Mouse (Mus musculus): ENCODE results near the gene Zfp580. TPM values are rescaled to one million over a fixed set of nuclear protein-coding genes. Genes with fewer than 3 reads are reported as not detected.
"Not testable (repeated sequence)": the region's sequence is repeated elsewhere in the genome, so short reads cannot be mapped to it uniquely, and the experiment has no call there.

The Zfp580 gene
- polyA plus RNA-seq (2015; fragmentation: Nextera tagmentation; extraction: Ambion mirVana): 15.8 and 16.9 TPM in 2 replicates

- Histone ChIP-seq H3K9me3 (ENCODE audit: control insufficient read depth) (no peaks in the 10 kb centered on the region), H3K27ac (ENCODE audit: low read depth, low read length) (no peak within 1 kb of the TSS), H3K4me3 (ENCODE audit: low read depth, low read length) (peak within 1 kb of the TSS; percentile 57), H3K4me1 (replicated peaks; ENCODE audit: control insufficient read depth, insufficient read depth, low read length) (no peaks in the 10 kb centered on the region), H3K4me2 (replicated peaks; ENCODE audit: low read depth) (peak within 1 kb of the TSS; percentile 89), H3K27me3 (replicated peaks; ENCODE audit: control insufficient read depth, insufficient read depth, low read length) (peaks cover 48% of the 10 kb centered on the region), H3K36me3 (ENCODE audit: control insufficient read depth, insufficient read depth) (no peaks in the 10 kb centered on the region), H3K9ac (ENCODE audit: low read depth, low read length) (peak within 1 kb of the TSS; percentile 60)
- ATAC-seq: peak; percentile 68
- 1% methylated on average over 65 of the region's 65 CpGs for WGBS
- no peak for TF ChIP-seq CTCF (IDR thresholded peaks at IDR 0.05; ENCODE audit: low read depth)
Measured at GRCm38 (mm10) chr7:5051193-5052192, at the start of gene Zfp580. Gene Zfp580 (plus strand): TSS chr7:5051538.

DNA sequence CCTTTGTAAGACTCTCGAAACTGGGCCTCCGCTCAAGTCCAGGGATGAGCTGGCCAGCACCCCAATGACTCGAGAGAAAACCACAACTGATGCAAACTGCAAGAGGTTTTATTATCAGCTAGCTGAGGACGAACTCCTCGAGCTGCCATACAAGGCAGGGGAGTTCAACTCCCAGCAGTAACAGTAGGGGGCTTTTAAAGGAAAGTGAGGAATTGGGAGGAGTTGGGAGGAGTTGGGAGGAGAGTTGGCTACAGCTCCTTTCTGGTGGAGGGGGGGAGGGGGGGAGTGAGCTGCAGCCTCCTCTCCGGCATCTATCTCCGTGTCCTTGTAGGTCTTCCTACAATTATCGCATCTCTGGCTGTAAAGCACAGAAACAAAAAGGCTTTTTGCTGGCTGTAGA is 48.5 kb upstream of the Zfp580 start:
- H3K9me3 ChIP-seq (ENCODE audit: control insufficient read depth); H3K4me1 ChIP-seq (replicated peaks; ENCODE audit: control insufficient read depth, insufficient read depth, low read length); H3K9ac ChIP-seq (ENCODE audit: low read depth, low read length); H3K36me3 ChIP-seq (ENCODE audit: control insufficient read depth, insufficient read depth); H3K27me3 ChIP-seq (replicated peaks; ENCODE audit: control insufficient read depth, insufficient read depth, low read length); H3K27ac ChIP-seq (ENCODE audit: low read depth, low read length); H3K4me2 ChIP-seq (replicated peaks; ENCODE audit: low read depth); ATAC-seq; H3K4me3 ChIP-seq (ENCODE audit: low read depth, low read length): not testable (repeated sequence)
- 70% methylated on average over 8 of the region's 8 CpGs for WGBS

- H3K4me3 ChIP-seq (ENCODE audit: low read depth, low read length): no peak overlapping the region
- peak; percentile 30; the same call in 1 of the 2 replicates for TF ChIP-seq CTCF (IDR thresholded peaks at IDR 0.05; ENCODE audit: low read depth)
- H3K9me3 ChIP-seq (ENCODE audit: control insufficient read depth): no peaks in the 10 kb centered on the region
- no peaks in the 10 kb centered on the region for H3K4me1 ChIP-seq (replicated peaks; ENCODE audit: control insufficient read depth, insufficient read depth, low read length)
- H3K9ac ChIP-seq (ENCODE audit: low read depth, low read length): no peak overlapping the region
- no peak overlapping the region for H3K4me2 ChIP-seq (replicated peaks; ENCODE audit: low read depth)
- no peak for ATAC-seq
- 94% methylated on average over 26 of the region's 26 CpGs for WGBS
- no peak overlapping the region for H3K27ac ChIP-seq (ENCODE audit: low read depth, low read length)
- H3K27me3 ChIP-seq (replicated peaks; ENCODE audit: control insufficient read depth, insufficient read depth, low read length): no peaks in the 10 kb centered on the region
- peaks cover 59% of the 10 kb centered on the region for H3K36me3 ChIP-seq (ENCODE audit: control insufficient read depth, insufficient read depth)
Measured at GRCm38 (mm10) chr7:5008229-5008628, 43.1 kb upstream of the Zfp580 start.

DNA sequence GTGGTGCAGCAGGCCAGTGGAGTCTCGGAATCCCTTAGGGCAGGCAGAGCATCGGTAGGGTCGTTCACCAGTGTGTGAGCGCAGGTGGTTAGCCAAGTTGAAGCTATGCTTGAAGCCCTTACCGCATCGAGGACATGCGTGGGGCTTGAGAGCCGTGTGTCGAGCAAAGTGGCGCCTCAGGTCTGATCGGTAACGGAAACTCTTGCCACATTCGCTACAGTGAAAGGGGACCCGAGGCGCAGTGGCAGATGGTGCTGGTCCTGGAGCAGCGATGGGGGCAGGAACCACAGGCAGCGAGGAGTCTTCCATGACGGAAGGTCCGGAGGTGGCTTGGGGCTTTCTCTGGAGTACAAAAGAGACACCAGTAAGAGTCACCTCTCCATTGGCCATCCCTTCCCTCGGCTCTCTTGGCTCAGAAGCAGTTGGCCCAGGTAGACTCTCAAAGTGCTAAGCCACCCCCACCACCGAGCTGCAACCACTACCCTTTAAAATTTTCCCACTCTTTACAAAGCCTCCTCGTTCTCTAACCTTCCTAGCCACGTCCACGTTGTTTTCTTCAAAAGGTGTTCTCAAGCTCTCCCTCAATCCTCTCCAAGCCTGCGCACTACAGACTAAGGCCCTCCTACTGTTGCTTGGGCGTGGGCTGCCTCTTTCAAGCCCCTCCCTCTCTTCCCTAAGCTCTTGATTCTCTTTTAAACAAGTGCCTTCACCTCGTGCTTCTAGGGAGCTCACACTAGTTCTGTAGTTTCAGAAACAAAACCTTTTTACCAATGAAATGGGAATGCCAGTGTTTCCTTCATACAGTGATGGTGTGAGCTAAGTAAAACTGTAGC is 38.4 kb upstream of the Zfp580 start:
- H3K4me1 ChIP-seq (replicated peaks; ENCODE audit: control insufficient read depth, insufficient read depth, low read length): peaks cover 3% of the 10 kb centered on the region; the same call in 1 of the 2 replicates
- H3K9me3 ChIP-seq (ENCODE audit: control insufficient read depth): no peaks in the 10 kb centered on the region
- ATAC-seq: no peak
- H3K9ac ChIP-seq (ENCODE audit: low read depth, low read length): no peak overlapping the region
- TF ChIP-seq CTCF (IDR thresholded peaks at IDR 0.05; ENCODE audit: low read depth): no peak
- H3K27ac ChIP-seq (ENCODE audit: low read depth, low read length): no peak overlapping the region
- H3K36me3 ChIP-seq (ENCODE audit: control insufficient read depth, insufficient read depth): peaks cover 57% of the 10 kb centered on the region
- H3K27me3 ChIP-seq (replicated peaks; ENCODE audit: control insufficient read depth, insufficient read depth, low read length): no peaks in the 10 kb centered on the region
- no peak overlapping the region for H3K4me2 ChIP-seq (replicated peaks; ENCODE audit: low read depth)
- 90% methylated on average over 27 of the region's 27 CpGs for WGBS
- H3K4me3 ChIP-seq (ENCODE audit: low read depth, low read length): no peak overlapping the region

DNA sequence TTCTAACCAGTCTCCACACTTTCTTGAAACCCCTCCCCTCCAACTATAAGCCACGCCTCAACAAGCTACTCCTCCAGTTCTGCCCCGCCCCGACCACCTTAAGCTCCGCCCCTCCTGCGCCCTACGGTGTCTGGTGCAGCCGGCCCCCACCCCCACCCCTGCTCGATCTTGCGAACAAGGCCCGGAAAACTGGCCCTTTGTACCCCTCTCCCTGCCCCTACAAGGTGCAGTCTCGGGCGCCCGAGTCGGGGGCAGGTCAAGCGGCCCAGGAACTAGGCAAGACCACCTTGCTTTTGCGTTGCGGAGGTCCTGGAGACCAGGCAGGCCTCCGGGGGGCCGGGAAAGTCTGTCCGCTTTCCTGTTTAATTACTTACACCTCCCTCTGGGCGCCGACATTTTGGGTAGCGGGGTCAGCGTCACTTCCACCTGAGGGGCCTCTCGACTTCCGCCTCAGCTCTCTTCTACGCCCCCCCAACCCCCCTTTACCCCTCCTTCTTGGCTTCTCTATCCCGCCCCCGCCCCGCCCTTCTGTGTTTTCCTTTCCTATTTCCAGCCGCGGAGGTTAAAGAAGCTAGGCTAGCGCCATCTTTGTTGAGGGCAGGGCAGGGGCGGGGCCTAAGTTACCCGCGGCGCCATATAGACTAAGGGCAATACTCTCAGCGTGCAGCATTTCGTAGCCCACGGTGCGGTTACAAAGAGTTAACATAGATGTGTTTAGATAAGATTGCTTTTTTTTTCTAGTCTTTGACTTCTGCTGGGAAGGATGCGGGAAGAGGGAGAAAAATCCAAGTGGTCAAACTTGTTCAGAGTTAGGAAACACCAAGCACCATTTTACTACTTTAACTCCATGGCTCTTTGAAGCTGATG is 36.9 kb upstream of the Zfp580 start, which contains the start of the genes Zfp524 and Fiz1:
Gene Zfp524 (plus strand): TSS at position 165 of the 867 bp plus-strand sequence.
Gene Fiz1 (minus strand): TSS at position 447 of the 867 bp plus-strand sequence.
- TF ChIP-seq CTCF (IDR thresholded peaks at IDR 0.05; ENCODE audit: low read depth): no peak
- Histone ChIP-seq H3K27ac (ENCODE audit: low read depth, low read length) (peak within 1 kb of the TSS; percentile 100), H3K4me2 (replicated peaks; ENCODE audit: low read depth) (peak within 1 kb of the TSS; percentile 82), H3K36me3 (ENCODE audit: control insufficient read depth, insufficient read depth) (peaks cover 44% of the 10 kb centered on the region), H3K4me1 (replicated peaks; ENCODE audit: control insufficient read depth, insufficient read depth, low read length) (peaks cover 3% of the 10 kb centered on the region; the same call in 1 of the 2 replicates), H3K9ac (ENCODE audit: low read depth, low read length) (peak within 1 kb of the TSS; percentile 83), H3K27me3 (replicated peaks; ENCODE audit: control insufficient read depth, insufficient read depth, low read length) (no peaks in the 10 kb centered on the region), H3K4me3 (ENCODE audit: low read depth, low read length) (peak within 1 kb of the TSS; percentile 60), H3K9me3 (ENCODE audit: control insufficient read depth) (no peaks in the 10 kb centered on the region)
- ATAC-seq: peak; percentile 83
- WGBS: under 1% methylated on average over 42 of the region's 42 CpGs
